10 mouse cellular contexts compared by ENCODE assay signal in genomic region chr11:53483159-53483891, GRCm38 (mm10). TPM values are rescaled to one million over a fixed set of nuclear protein-coding genes. Genes with fewer than 3 reads are reported as not detected.
DNase-seq lines count a peak whose midpoint lies in the region; ATAC-seq lines count a peak whose summit lies in the region.
"Had no signal": no experiment of that assay in that cellular context is flagged by ENCODE, and none has a peak within 500 bp of the region (broad histone marks: within the 10 kb centered on the region; RNA-seq: fewer than 3 reads in every experiment).

No protein-coding gene starts in this region.

- H3K9me3 ChIP-seq in stomach, embryonic 15.5 days: no peaks in the 10 kb centered on the region
- H3K9me3 ChIP-seq: forebrain, embryonic 15.5 days had no signal

- H3K4me2 ChIP-seq in stomach, embryonic 15.5 days: no peak overlapping the region
- H3K4me2 ChIP-seq: forebrain, embryonic 15.5 days; midbrain, embryonic 11.5 days had no signal

- peak overlapping the region; percentile 52; the same call in 1 of the 2 replicates for H3K27ac ChIP-seq in stomach, embryonic 15.5 days
- H3K27ac ChIP-seq: forebrain, embryonic 15.5 days had no signal

- DNase-seq in ovary, adult 18-20 months (ENCODE audit: low spot score): peak; percentile 67
- DNase-seq in ovary, postnatal 14 days (ENCODE audit: low spot score): no peak
- DNase-seq in cerebellum, adult 9-10 months: peak; percentile 82
- peak; percentile 82 for DNase-seq in liver
- DNase-seq in right cerebral cortex, postnatal 10 days (ENCODE audit: low spot score in 2 of 2): no peak
- DNase-seq in right cerebral cortex, adult 2 months (ENCODE audit: low spot score in 2 of 2): no peak
- DNase-seq: heart, adult 18-20 months had no signal

- peaks cover 25% of the 10 kb centered on the region for H3K4me1 ChIP-seq in stomach, embryonic 15.5 days

- peak; percentile 74; the same call in 1 of the 2 replicates for ATAC-seq in stomach, embryonic 15.5 days (ENCODE audit: insufficient read depth, low FRiP score, low read depth)
- ATAC-seq: forebrain, embryonic 15.5 days had no signal

- no peak overlapping the region for H3K4me3 ChIP-seq in stomach, embryonic 15.5 days (replicated peaks)
- H3K4me3 ChIP-seq: forebrain, embryonic 15.5 days had no signal

- H3K36me3 ChIP-seq in stomach, embryonic 15.5 days: no peaks in the 10 kb centered on the region
- H3K36me3 ChIP-seq: forebrain, embryonic 15.5 days had no signal

- WGBS in stomach, embryonic 15.5 days: 51% methylated on average over 9 of the region's 9 CpGs

- no peak overlapping the region for H3K9ac ChIP-seq in stomach, embryonic 15.5 days
- H3K9ac ChIP-seq: forebrain, embryonic 15.5 days had no signal

- peaks cover 39% of the 10 kb centered on the region for H3K27me3 ChIP-seq in stomach, embryonic 15.5 days (replicated peaks)

RNA-seq across cellular contexts. Expression of gene Sowaha, which starts 3.3 kb away (rescaled TPM):
- polyA plus RNA-seq in stomach, embryonic 15.5 days (2015; fragmentation: Nextera tagmentation; extraction: Ambion mirVana): 0.85 and 2.0 TPM in 2 replicates

RNA-seq across cellular contexts. Expression of gene Gm9945, which starts 3.4 kb away (rescaled TPM):
- not detected in 2 replicates for polyA plus RNA-seq in stomach, embryonic 15.5 days (2015; fragmentation: Nextera tagmentation; extraction: Ambion mirVana)

RNA-seq across cellular contexts. Expression of gene Gm9837, which starts 13.0 kb away (rescaled TPM):
- polyA plus RNA-seq in stomach, embryonic 15.5 days (2015; fragmentation: Nextera tagmentation; extraction: Ambion mirVana): not detected in 2 replicates
- polyA plus RNA-seq: forebrain, embryonic 15.5 days; midbrain, embryonic 11.5 days had no signal

RNA-seq across cellular contexts. Expression of gene Shroom1, which starts 26.3 kb away (rescaled TPM):
- polyA plus RNA-seq in stomach, embryonic 15.5 days (2015; fragmentation: Nextera tagmentation; extraction: Ambion mirVana): 1.3 and 1.6 TPM in 2 replicates

RNA-seq across cellular contexts. Expression of gene Gm10447, which starts 26.4 kb away (rescaled TPM):
- polyA plus RNA-seq in stomach, embryonic 15.5 days (2015; fragmentation: Nextera tagmentation; extraction: Ambion mirVana): 0.14 and 0.19 TPM in 2 replicates
- polyA plus RNA-seq: forebrain, embryonic 15.5 days; midbrain, embryonic 11.5 days had no signal

Comparison
In these comparisons a context has a peak if more than half of its experiments do, and no peak if none do; other contexts are left out.
1. DNase-seq: peak in ovary, adult 18-20 months (single experiment), cerebellum, adult 9-10 months (single experiment) and liver (single experiment); none in ovary, postnatal 14 days (single experiment), right cerebral cortex, postnatal 10 days (0 of 2) and right cerebral cortex, adult 2 months (0 of 2).